Mouse (Mus musculus) neural tube, embryonic 11.5 days (tissue): Measurements from ENCODE around the gene Ndufv1. TPM values are rescaled to one million over a fixed set of nuclear protein-coding genes. Genes with fewer than 3 reads are reported as not detected.
"Not testable (repeated sequence)": the region's sequence is repeated elsewhere in the genome, so short reads cannot be mapped to it uniquely, and the experiment has no call there.

ENCODE experiments used
- ATAC-seq: fragments of 200-750 bp; cut with Nextera tagmentation; 2 replicates; pipeline ENCODE4 v1.8.0; 2017; ENCODE audit warnings: moderate number of reproducible peaks, mild to moderate bottlenecking, moderate TSS enrichment, moderate library complexity; ENCODE audit not compliant: insufficient read depth, low FRiP score, low TSS enrichment
- DNase-seq: peaks from one replicate; pipeline ENCODE4 v3.0.0-alpha.2; 2015; ENCODE audit warnings: low spot score
- H3K27ac ChIP-seq: fragments of 300-500 bp; sonication (generic); 2 replicates; pipeline ENCODE4 v1.5.1; 2014; ENCODE audit warnings: low read depth, mild to moderate bottlenecking, low read length
- H3K27me3 ChIP-seq: fragments of 300-500 bp; sonication (generic); 2 replicates; pipeline ENCODE4 v1.6.1; 2014; ENCODE audit warnings: mild to moderate bottlenecking, low read length, mixed read lengths; ENCODE audit not compliant: control insufficient read depth, insufficient read depth
- H3K36me3 ChIP-seq: fragments of 300-500 bp; sonication (generic); 2 replicates; pipeline ENCODE4 v1.6.1; 2014; ENCODE audit warnings: mild to moderate bottlenecking, low read length, moderate library complexity, mixed read lengths; ENCODE audit not compliant: control insufficient read depth, insufficient read depth
- H3K4me1 ChIP-seq: fragments of 300-500 bp; sonication (generic); 2 replicates; pipeline ENCODE4 v1.6.1; 2014; ENCODE audit warnings: low read length, mixed read lengths; ENCODE audit not compliant: control insufficient read depth, insufficient read depth
- H3K4me2 ChIP-seq: fragments of 300-500 bp; sonication (generic); 2 replicates; pipeline ENCODE4 v1.6.1; 2014; ENCODE audit warnings: low read depth, mild to moderate bottlenecking, moderate library complexity
- H3K4me3 ChIP-seq: fragments of 300-500 bp; sonication (generic); 2 replicates; pipeline ENCODE4 v1.5.1; 2014; ENCODE audit warnings: low read depth, low read length
- H3K9ac ChIP-seq: fragments of 300-500 bp; sonication (generic); 2 replicates; pipeline ENCODE4 v1.6.1; 2014; ENCODE audit warnings: mild to moderate bottlenecking, low read length
- H3K9me3 ChIP-seq: fragments of 300-500 bp; sonication (generic); 2 replicates; pipeline ENCODE4 v1.6.1; 2016; ENCODE audit warnings: low read length; ENCODE audit not compliant: control insufficient read depth
- WGBS: fragments of 180-500 bp; shearing (Covaris S2); extraction: QIAGEN DNeasy Blood & Tissue Kit; methylation state at CpG from one replicate; pipeline ENCODE4 v1.1.7; 2014; 5-methylcytosine and 5-hydroxymethylcytosine counted together
- polyA plus RNA-seq: library from polyadenylated mRNA; unstranded; fragments of >200 nt; fragmentation: Nextera tagmentation; extraction: Ambion mirVana; gene quantifications from 2 replicates; pipeline ENCODE4 v1.2.1, GENCODE M21; 2014

The Ndufv1 gene
- polyA plus RNA-seq, result 207 and 208 TPM in 2 replicates

DNA sequence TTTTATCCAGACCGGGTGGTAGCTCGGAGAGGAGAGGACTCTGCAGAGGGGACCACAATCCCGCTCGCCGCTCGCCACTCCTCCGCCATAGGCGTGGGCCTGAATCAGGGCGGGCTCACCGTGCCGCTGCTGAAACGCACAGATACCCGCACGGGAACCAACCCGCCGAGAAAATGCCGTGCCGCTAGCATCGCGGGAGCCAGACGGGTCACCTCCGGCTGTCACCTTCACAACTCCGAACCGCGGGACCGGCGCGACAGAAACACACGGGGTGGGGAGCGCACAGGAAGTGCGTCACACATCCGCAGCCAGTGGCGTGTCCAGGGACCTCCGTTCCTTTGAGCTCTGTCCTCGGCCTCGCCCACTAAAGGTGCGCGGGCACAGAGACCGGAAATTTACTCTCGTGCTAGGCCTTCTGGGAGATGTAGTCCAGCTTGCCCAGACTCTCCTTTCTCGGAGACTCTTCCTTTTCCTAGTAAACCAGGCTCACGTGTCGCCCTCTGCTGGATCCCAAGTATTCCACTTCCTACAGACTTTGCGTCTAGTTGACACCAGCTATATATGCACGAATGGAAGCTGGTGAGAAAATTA lies at the start of gene Ndufv1:
Gene Ndufv1 (minus strand): TSS at position 375 of the 591 bp plus-strand sequence.
- H3K4me3 ChIP-seq, result peak within 1 kb of the TSS; percentile 56
- H3K27me3 ChIP-seq, result no peaks in the 10 kb centered on the region
- H3K4me1 ChIP-seq, result peaks cover 5% of the 10 kb centered on the region
- no peaks in the 10 kb centered on the region; the same call in 1 of the 2 replicates for H3K36me3 ChIP-seq
- DNase-seq (peak; percentile 97), ATAC-seq (peak; percentile 99)
- H3K4me2 ChIP-seq, result peak within 1 kb of the TSS; percentile 60
- no peaks in the 10 kb centered on the region for H3K9me3 ChIP-seq
- WGBS, result under 1% methylated on average over 45 of the region's 45 CpGs
- peak within 1 kb of the TSS; percentile 59 for H3K9ac ChIP-seq
- H3K27ac ChIP-seq, result no peak within 1 kb of the TSS

DNA sequence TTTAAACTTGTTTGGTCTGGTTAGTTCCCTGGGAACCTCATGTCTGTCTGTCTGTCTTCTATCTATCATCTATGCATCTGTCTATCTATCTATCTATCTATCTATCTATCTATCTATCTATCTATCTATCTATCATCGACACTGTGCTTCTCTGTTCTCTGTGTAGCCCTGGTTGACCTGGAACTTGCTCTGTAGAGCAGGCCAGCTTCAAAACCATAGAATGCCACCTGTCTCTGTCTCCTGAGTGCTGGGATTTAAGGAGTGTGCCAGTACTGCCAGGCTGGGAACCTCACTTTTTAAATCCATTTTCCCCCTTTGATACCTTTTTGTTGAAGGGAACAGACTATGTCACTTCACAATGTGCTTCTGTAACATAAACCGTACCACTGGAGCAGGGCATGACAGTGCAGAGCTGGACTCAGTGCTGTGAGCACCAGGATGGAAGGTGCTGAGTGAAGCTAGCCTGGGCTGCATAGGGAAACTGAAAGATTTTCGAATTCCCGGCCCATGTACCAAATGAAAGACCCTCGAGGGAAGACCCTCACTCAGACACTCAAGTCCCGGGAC lies 48.4 kb upstream of the Ndufv1 start:
- Histone ChIP-seq H3K4me3 (no peak overlapping the region), H3K4me1 (no peaks in the 10 kb centered on the region), H3K4me2 (no peak overlapping the region), H3K36me3 (no peaks in the 10 kb centered on the region), H3K27ac (no peak overlapping the region), H3K9me3 (no peaks in the 10 kb centered on the region), H3K27me3 (no peaks in the 10 kb centered on the region), H3K9ac (no peak overlapping the region)
- DNase-seq (no peak), ATAC-seq (no peak)
- WGBS, result 90% methylated on average over 6 of the region's 6 CpGs

DNA sequence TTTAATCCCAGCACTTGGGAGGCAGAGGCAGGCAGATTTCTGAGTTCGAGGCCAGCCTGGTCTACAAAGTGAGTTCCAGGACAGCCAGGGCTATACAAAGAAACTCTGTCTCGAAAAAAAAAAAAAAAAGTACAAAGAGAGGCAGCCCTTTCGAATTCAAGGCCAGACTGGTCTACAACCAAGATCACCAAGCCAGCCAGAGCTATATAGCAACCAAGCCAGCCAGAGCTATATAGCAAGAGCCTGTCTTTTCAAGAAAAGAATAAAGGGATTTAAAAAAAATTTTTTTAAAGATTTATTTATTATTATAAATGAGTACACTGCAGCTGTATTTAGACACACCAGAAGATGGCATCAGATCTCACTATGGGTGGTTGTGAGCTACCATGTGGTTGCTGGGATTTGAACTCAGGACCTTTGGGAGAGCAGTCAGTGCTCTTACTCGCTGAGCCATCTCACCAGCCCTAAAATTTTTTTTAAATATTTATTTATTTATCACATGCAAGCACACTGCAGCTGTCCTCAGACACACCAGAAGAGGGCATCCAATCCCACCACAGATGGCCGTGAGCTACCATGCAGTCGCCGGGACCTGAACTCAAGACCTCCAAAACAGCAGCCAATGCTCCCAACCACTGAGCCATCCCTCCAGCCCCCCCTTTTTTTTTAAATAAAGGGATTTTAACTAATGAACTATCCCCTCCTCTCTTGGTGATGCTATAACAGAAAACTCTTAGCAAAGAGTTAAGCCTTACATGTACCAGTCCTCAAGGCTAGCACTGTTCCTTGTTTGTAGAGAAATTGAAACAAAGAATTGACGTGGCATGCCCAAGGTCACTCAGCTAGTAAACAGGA lies 47.7 kb upstream of the Ndufv1 start:
- H3K9ac ChIP-seq, H3K9me3 ChIP-seq, H3K27me3 ChIP-seq, DNase-seq, H3K4me2 ChIP-seq, H3K4me1 ChIP-seq, ATAC-seq, H3K36me3 ChIP-seq, H3K27ac ChIP-seq, H3K4me3 ChIP-seq: not testable (repeated sequence)
- 85% methylated on average over 8 of the region's 8 CpGs for WGBS

DNA sequence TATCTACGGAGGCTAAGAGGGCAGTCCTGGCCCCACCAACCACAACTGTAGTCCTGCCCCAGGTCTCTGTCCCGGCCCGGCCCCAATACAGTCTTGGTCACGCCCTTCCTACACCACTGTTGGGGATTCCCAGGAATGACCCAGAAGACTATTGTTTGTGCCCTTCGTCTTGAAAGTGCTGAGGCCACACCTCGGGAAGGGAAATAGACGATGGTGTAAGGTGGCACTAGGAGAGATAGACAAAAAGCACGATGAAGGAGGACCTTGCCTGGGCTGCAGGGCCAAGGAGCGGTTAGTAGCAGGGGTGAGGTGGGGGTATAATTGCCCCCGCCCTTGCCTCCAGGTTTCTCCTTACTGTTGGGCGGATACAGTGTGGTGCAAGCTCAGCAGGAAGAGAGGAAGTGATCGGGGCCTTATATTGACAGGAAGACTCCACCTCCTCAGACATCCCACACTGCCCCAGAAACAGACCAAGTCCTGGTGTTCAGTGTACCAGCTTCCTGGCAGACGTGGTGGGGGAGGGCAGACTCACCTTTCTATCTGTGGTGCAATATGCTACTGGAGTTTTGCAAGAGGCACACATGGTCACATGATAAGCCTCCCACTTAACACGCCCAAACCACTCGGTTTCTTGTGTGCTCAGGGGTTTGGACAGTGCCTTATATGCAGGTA lies 46.6 kb upstream of the Ndufv1 start, which contains the start of gene Gstp3:
Gene Gstp3 (minus strand): TSS at position 501 of the 672 bp plus-strand sequence.
- WGBS, result 76% methylated on average over 15 of the region's 15 CpGs
- Histone ChIP-seq H3K36me3 (no peaks in the 10 kb centered on the region), H3K27me3 (no peaks in the 10 kb centered on the region)

DNA sequence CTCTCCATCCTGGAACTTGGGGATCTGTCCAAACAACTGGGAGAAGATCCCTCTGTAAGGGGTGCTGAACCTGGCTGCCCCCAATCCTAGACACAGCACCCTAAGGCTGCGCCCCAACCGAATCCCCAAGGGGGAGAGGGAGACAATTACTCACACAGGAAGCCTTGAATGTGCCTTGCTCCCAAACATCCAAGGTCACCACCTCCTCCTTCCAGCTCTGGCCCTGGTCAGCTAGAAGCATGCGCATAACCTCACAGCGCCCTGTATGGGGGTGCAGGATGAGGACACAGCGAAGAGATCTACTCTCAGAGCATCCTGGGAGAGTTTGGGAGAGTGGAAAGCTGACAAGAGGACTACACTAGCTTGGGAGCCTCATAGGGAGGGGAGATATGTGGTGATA lies 46.0 kb upstream of the Ndufv1 start:
- no peak overlapping the region for H3K27ac ChIP-seq
- H3K9me3 ChIP-seq, result no peaks in the 10 kb centered on the region
- no peak overlapping the region for H3K9ac ChIP-seq
- no peak overlapping the region for H3K4me2 ChIP-seq
- H3K27me3 ChIP-seq, result no peaks in the 10 kb centered on the region
- ATAC-seq, result no peak
- DNase-seq, result no peak
- no peaks in the 10 kb centered on the region for H3K4me1 ChIP-seq
- 94% methylated on average over 5 of the region's 5 CpGs for WGBS
- no peaks in the 10 kb centered on the region for H3K36me3 ChIP-seq
- H3K4me3 ChIP-seq, result no peak overlapping the region

More for the DNA sequence above, 46.6 kb upstream of the Ndufv1 start, which contains the start of gene Gstp3:
- Histone ChIP-seq H3K4me1 (no peaks in the 10 kb centered on the region), H3K9ac (no peak within 1 kb of the TSS), H3K4me3 (no peak within 1 kb of the TSS), H3K27ac (no peak within 1 kb of the TSS), H3K9me3 (no peaks in the 10 kb centered on the region), H3K4me2 (no peak within 1 kb of the TSS)
- ATAC-seq, result no peak
- DNase-seq, result no peak

DNA sequence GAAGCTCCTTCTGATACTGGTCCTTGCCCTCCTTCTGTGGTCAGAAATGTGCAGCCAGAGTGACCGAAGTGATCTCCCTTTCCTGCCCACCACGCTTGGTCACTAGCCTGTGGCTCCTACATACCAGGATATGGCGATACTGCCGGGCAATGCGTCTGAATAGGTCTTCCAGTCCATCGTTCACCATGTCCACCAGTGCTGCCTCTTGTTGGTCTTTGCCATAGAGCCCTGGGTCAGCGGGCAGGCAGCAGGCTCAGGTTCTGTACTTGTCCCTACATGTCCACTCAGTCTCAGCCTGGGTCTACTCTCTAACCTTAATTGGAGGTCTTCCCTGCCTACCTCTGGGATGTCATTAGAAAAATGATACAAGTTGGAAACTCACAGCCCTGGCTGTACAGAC lies 45.4 kb upstream of the Ndufv1 start:
- no peak overlapping the region for H3K4me3 ChIP-seq
- ATAC-seq, result no peak
- no peak overlapping the region for H3K4me2 ChIP-seq
- WGBS, result 91% methylated on average over 7 of the region's 7 CpGs
- H3K9ac ChIP-seq, result no peak overlapping the region
- H3K4me1 ChIP-seq, result no peaks in the 10 kb centered on the region
- H3K9me3 ChIP-seq, result no peaks in the 10 kb centered on the region
- no peaks in the 10 kb centered on the region for H3K27me3 ChIP-seq
- no peaks in the 10 kb centered on the region for H3K36me3 ChIP-seq
- H3K27ac ChIP-seq, result no peak overlapping the region
- no peak for DNase-seq

DNA sequence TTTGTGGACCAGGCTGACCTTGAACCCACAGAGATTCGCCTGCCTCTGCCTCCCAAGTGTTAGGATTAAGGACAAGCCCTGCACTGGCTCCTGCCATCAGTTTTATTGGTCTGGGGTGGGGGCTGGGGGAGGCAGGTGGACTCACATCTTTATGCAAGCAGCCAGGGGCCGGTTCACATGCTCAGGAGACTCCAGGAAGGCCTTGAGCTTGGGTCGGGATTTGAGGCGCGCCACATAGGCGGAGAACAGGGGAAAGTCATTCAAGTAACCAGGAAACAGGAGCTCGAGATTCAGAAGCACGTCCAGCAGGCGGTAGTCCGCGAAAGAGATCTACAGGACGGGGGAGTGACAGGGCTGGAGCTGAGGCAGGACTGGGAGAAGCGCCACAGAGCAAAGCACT lies 44.8 kb upstream of the Ndufv1 start:
- H3K4me2 ChIP-seq, result no peak overlapping the region
- H3K9me3 ChIP-seq, result no peaks in the 10 kb centered on the region
- ATAC-seq, result no peak
- H3K27ac ChIP-seq, result no peak overlapping the region
- no peaks in the 10 kb centered on the region for H3K4me1 ChIP-seq
- 90% methylated on average over 13 of the region's 13 CpGs for WGBS
- no peak for DNase-seq
- no peak overlapping the region for H3K9ac ChIP-seq
- H3K27me3 ChIP-seq, result no peaks in the 10 kb centered on the region
- H3K36me3 ChIP-seq, result no peaks in the 10 kb centered on the region
- no peak overlapping the region for H3K4me3 ChIP-seq

DNA sequence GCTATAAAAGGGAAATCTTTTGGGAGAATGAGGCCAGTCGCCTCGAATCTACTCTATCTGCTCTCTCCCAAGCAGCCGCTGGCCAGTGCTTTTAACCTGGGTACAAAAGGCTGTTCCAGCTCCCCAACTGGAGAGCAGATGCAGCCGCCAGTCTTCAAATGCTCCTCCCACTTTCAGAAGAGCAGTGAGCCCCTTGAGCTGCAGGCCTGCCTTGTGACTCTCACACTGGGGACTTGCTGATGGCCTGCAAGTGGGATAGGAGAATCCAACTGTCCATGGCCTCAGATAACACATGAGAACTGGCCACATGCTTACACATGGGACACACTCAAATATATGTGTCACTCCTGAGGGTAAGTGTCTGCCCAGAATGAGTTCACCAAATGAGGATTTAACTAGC lies 44.1 kb upstream of the Ndufv1 start:
- no peaks in the 10 kb centered on the region for H3K4me1 ChIP-seq
- H3K9ac ChIP-seq, result no peak overlapping the region
- no peaks in the 10 kb centered on the region for H3K9me3 ChIP-seq
- 42% methylated on average over 4 of the region's 4 CpGs for WGBS
- DNase-seq, result no peak
- ATAC-seq, result no peak
- H3K27me3 ChIP-seq, result no peaks in the 10 kb centered on the region
- H3K4me2 ChIP-seq, result no peak overlapping the region
- no peaks in the 10 kb centered on the region for H3K36me3 ChIP-seq
- H3K4me3 ChIP-seq, result no peak overlapping the region
- no peak overlapping the region for H3K27ac ChIP-seq
